In the genomic region with DNA sequence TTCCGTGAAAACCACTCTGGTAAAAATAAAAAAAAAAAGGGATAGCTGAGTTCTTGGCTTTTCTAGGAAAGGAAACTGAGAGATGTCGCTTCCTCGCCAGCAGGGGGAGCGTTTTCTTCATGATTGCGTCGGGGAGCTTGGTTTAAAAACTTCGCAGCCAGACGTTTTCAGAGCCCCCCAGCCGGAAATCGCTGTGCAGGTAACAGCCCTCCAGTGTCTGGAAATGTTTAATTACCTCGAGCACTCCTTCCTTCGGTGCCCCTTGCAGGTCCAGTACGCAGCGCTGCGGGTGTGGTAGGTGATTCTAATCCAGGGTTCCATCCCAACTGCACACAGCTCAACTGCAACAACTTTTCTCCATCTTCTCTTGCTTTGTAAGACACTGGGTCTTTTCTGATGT, we compare ENCODE assay signal across 7 mouse cellular contexts. TPM values are rescaled to one million over a fixed set of nuclear protein-coding genes. Genes with fewer than 3 reads are reported as not detected.
DNase-seq lines count a peak whose midpoint lies in the region; ATAC-seq and TF ChIP-seq lines count a peak whose summit lies in the region.

A gene (plus strand): TSS at position 146 of the 400 bp plus-strand sequence.

- peak within 1 kb of the TSS; percentile 66 for H3K4me2 ChIP-seq in embryonic facial prominence, embryonic 15.5 days (replicated peaks)

- H3K36me3 ChIP-seq in G1E (replicated peaks) = no peaks in the 10 kb centered on the region
- no peaks in the 10 kb centered on the region for H3K36me3 ChIP-seq in embryonic facial prominence, embryonic 15.5 days

- TF ChIP-seq CTCF in G1E (IDR thresholded peaks at IDR 0.05; ENCODE audit: low read depth, low read length) = no peak
- TF ChIP-seq CTCF in layer of hippocampus, adult 2 months (conservative IDR thresholded peaks at IDR 0.05) = peak; percentile 90

- 0 out of 2 replicates have a peak, but pooled peaks cover 3% of the 10 kb centered on the region for H3K4me1 ChIP-seq in G1E (ENCODE audit: insufficient read depth, low read depth, low read length)
- H3K4me1 ChIP-seq in embryonic facial prominence, embryonic 15.5 days = peaks cover 30% of the 10 kb centered on the region

- H3K9ac ChIP-seq in embryonic facial prominence, embryonic 15.5 days = peak within 1 kb of the TSS; percentile 7

- 0% methylated on average over 15 of the region's 15 CpGs for WGBS in embryonic facial prominence, embryonic 15.5 days

- DNase-seq in G1E (ENCODE audit: low spot score) = no peak
- DNase-seq in adrenal gland, postnatal 25 days = peak; percentile 58
- peak; percentile 79 to 85 for DNase-seq in heart, postnatal 10 days
- DNase-seq in layer of hippocampus, adult 2 months (ENCODE audit: low spot score in 2 of 2) = peak in 1 of 2 experiments; percentile 66
- peak; percentile 57 for DNase-seq in lung, postnatal 25 days (ENCODE audit: low spot score)
- DNase-seq in right cerebral cortex, postnatal 14 days = peak; percentile 77

- no peaks in the 10 kb centered on the region for H3K9me3 ChIP-seq in G1E (replicated peaks)
- H3K9me3 ChIP-seq in embryonic facial prominence, embryonic 15.5 days (replicated peaks) = no peaks in the 10 kb centered on the region

- intact Hi-C loops in heart, postnatal 10 days (cut with DNase I) = loop anchor here (1.0 to 10.0 kb wide), 7 partner anchors 403 to 1019 kb away; a partner anchor contains a TSS

- no peak within 1 kb of the TSS; the same call in 1 of the 2 replicates for H3K4me3 ChIP-seq in G1E (ENCODE audit: low read depth, low read length)
- peak within 1 kb of the TSS; percentile 45 for H3K4me3 ChIP-seq in embryonic facial prominence, embryonic 15.5 days (replicated peaks)
- H3K4me3 ChIP-seq in layer of hippocampus, adult 2 months = peak within 1 kb of the TSS; percentile 43

- peak within 1 kb of the TSS; percentile 68 for H3K27ac ChIP-seq in embryonic facial prominence, embryonic 15.5 days (replicated peaks)
- H3K27ac ChIP-seq in layer of hippocampus, adult 2 months = no peak within 1 kb of the TSS

- peaks cover 7% of the 10 kb centered on the region for H3K27me3 ChIP-seq in G1E (ENCODE audit: insufficient read depth, low read length)
- H3K27me3 ChIP-seq in embryonic facial prominence, embryonic 15.5 days = peaks cover 38% of the 10 kb centered on the region

- peak; percentile 8; the same call in 1 of the 2 replicates for ATAC-seq in G1E (ENCODE audit: extremely low read depth, insufficient number of reproducible peaks, low FRiP score, poor library complexity, severe bottlenecking)
- no peak for ATAC-seq in embryonic facial prominence, embryonic 15.5 days (ENCODE audit: insufficient number of reproducible peaks, low FRiP score, low TSS enrichment, low read depth)

RNA-seq across cellular contexts. Expression of the gene that starts here (rescaled TPM):
- total RNA-seq in G1E (2014; fragmentation: Nextera tagmentation) = not detected in 2 replicates
- total RNA-seq in G1E (2017) = not detected in 2 replicates
- polyA plus RNA-seq in G1E (2012) = not detected in 2 replicates
- total RNA-seq in adrenal gland, postnatal 25 days (2021) = 1.0 and 2.1 TPM in 2 replicates
- polyA plus RNA-seq in embryonic facial prominence, embryonic 15.5 days (2015; fragmentation: Nextera tagmentation; extraction: Ambion mirVana) = 111 and 127 TPM in 2 replicates
- total RNA-seq in heart, postnatal 10 days (2021) = 10 to 100 TPM in 1 of 2 experiments, 1 to 10 TPM in 1; 8.9 to 11.3 TPM
- total RNA-seq in layer of hippocampus, adult 2 months (2021) = 1 to 10 TPM; 3.1 to 4.4 TPM

Comparison
In these comparisons a context has a peak if more than half of its experiments do, and no peak if none do; other contexts are left out.
1. RNA of the gene that starts here (polyA plus RNA-seq): 111 to 127 TPM in embryonic facial prominence, embryonic 15.5 days; not detected in G1E; every median in the first group is over 100 times any median in the second.
2. Peak in ATAC-seq in G1E; RNA of the gene not detected or under 1 TPM.